Mouse (Mus musculus) embryonic stem cell, embryonic (primary cell): ENCODE data around the gene Pacs1.

ENCODE experiments used
- CTCF ChIA-PET, 4 experiments: fragments of 300-600 bp in 2 of 4; fragments of 350-600 bp in 2 of 4; sonication (Branson Sonifier 250); formaldehyde crosslinking; loops; one replicate each; lab custom pipeline; 2022; ENCODE audit warnings: inconsistent platforms in 2 of 4; lab: Charles Lee
- POLR2A ChIA-PET, 4 experiments: fragments of 300-600 bp in 2 of 4; fragments of 350-600 bp in 2 of 4; sonication (Branson Sonifier 250); formaldehyde crosslinking; loops; one replicate each; lab custom pipeline; 2022; ENCODE audit warnings: antibody characterized with exemption in 4 of 4, inconsistent platforms in 1 of 4; lab: Charles Lee

Pacs1 gene

DNA sequence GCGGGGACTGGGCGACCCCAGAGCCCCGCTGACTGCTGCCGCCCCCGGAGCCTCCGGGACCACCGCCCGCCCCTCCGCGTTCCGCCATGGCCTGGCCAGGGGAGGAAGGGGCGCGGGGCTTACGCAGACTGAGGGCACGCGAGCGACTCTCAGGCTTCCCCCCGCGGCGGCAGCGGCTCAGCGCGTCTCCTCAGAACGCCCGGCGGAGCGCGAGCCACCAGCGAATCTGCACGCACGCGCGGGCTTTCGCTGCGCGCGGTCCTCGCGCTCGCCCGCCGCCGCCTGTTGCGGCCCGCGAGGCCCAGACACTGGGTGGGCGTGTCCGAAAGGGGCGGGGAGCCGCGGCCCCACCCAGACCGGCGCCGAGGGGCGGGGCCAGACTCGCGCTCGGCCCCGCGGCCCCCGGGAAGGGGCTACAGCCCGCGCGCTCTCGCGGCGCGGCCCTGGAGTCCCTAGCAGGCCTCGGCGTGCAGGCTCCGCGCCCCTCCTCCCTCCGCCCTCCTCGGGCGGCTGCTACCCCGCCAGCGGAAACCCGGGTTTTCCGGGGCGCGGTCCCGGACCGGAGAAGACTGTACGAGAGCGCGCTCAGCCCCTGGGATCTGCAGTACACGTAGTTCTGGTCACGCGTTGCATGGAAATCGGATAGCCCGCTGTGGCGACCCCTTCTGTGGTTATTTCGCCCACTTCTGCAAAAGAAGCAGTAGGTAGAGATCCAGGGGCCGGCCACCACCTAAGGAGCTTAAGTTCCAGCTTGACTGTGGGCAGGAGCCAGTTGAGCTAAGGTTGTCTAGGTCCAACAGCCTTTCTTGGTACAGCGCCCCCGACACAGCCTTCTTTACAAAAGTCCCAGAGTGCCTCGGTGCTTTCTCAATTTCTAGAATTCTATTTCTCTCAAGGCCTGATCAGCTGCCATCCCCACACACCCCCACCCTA lies at the start of gene Pacs1:
Gene Pacs1, minus strand, starts transcription at position 319 of the 933 bp plus-strand sequence.
- CTCF ChIA-PET = interaction anchor here in 3 of 4 experiments (0.6 to 1.1 kb wide), 6 partner anchors 22 to 270 kb away, joined by 3 read pairs; partner anchors contain the start of gene Sf3b2 (in 2 of the 3)
- POLR2A ChIA-PET = interaction anchor here (0.6 to 6.1 kb wide), 33 partner anchors 9 to 573 kb away, joined by 3 to 36 read pairs (median 3); partner anchors contain the start of genes Sf3b2 (in 4 of the 4), Drap1 (in 2 of the 4), AI837181 (in 1 of the 4) and Banf1 (in 1 of the 4)

DNA sequence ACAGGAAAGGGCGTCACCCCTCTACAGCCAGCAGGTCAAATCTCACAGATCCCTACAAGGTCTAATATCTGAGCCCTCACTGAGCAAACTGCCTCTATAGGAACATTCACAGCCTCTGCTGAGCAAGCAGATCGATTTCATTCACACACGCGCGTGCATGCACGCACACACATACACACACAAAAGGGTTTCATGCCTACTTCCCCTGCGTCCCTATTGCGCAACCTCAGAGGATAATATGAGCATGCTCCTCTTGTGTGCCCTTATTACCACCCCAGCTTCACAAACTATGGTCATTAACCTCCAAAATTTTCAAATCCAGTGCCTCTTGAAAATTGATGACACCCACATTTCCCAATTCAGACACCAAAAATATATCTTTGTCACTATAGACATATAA lies 40.3 kb upstream of the Pacs1 start:
- POLR2A ChIA-PET = interaction anchor here in 3 of 4 experiments (0.9 to 1.8 kb wide), 3 partner anchors 11 to 18 kb away, joined by 3 to 5 read pairs (median 3); partner anchors contain the start of gene Sf3b2 (in 2 of the 3)

DNA sequence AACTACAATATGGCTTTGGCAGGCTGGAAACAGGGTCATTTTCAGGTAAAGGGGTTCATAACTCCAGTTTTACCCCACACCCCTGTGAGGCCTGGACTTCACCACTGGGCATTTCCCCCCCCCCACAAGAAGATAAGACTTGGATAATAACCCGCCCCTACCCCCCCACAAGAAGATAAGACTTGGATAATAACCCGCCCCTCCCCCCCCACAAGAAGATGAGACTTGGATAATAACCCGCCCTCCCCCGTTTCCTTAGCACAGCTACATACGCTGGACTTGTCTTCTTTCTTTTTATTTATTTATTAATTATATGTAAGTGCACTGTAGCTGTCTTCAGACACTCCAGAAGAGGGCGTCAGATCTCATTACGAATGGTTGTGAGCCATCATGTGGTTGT lies 36.1 kb upstream of the Pacs1 start:
- ChIA-PET CTCF (interaction anchor here in 3 of 4 experiments (0.6 to 2.2 kb wide), 7 partner anchors 29 to 309 kb away, joined by 3 to 10 read pairs (median 3); partner anchors contain the start of genes Cst6 (in 1 of the 3) and Tsga10ip (in 1 of the 3)), POLR2A (interaction anchor here in 3 of 4 experiments (0.7 to 4.4 kb wide), 5 partner anchors 13 to 487 kb away, joined by 3 to 55 read pairs (median 4); partner anchors contain the start of genes Sf3b2 (in 2 of the 3) and Gal3st3 (in 1 of the 3))

More for the DNA sequence above, 40.3 kb upstream of the Pacs1 start:
- CTCF ChIA-PET = interaction anchor here in 2 of 4 experiments (0.6 to 1.0 kb wide), 2 partner anchors 18 to 261 kb away, joined by 3 read pairs; partner anchors contain the start of gene Sf3b2 (in 1 of the 2)

DNA sequence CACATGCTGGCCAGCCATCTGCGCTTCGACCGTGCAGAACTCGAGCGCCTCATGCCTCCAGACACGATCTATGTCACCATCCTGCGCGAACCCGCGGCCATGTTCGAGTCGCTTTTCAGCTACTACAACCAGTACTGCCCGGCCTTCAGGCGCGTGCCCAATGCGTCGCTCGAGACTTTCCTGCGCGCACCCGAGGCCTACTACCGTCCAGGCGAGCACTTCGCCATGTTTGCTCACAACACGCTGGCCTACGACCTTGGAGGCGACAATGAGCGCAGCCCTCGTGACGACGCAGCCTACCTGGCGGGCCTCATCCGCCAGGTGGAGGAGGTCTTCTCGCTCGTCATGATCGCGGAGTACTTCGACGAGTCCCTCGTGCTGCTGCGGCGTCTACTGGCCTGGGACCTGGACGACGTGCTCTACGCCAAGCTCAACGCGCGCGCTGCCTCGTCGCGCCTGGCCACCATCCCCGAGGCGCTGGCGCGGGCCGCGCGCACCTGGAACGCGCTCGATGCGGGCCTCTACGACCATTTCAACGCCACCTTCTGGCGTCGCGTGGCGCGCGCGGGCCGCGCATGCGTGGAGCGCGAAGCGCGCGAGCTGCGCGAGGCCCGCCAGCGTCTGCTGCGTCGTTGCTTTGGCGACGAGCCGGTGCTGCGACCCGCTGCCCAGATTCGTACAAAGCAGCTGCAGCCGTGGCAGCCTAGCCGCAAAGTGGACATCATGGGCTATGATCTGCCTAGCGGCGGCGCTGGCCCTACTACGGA lies 34.2 kb upstream of the Pacs1 start:
- ChIA-PET CTCF (interaction anchor here (0.5 to 2.2 kb wide), 20 partner anchors 9 to 582 kb away, joined by 3 to 14 read pairs (median 5); partner anchors contain the start of genes Sf3b2 (in 3 of the 4), Gal3st3 (in 2 of the 4), Banf1 (in 1 of the 4) and Cst6 (in 1 of the 4)), POLR2A (interaction anchor here (0.8 to 4.4 kb wide), 32 partner anchors 9 to 204 kb away, joined by 3 to 55 read pairs (median 4); partner anchors contain the start of genes Sf3b2 (in 4 of the 4), AI837181 (in 2 of the 4), Drap1 (in 2 of the 4) and Gal3st3 (in 2 of the 4))

DNA sequence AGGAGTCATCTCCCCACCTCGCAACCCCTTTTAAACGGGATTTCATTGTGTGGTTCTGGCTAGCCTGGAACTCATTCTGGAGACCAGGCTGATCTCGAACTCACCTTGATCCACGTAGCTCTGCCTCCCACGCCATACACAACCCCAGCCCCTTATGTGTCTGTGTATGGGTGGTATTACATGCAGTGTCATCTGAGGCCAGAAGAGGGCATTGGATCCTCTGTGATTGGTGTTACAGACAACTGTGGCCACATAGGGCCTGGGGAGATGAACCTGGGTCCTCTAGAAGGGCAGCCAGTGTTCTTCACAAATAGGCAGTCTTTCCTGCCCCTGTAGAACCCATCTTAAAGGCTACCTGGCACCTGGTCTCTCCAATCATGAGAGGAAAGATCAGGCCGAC lies 33.4 kb upstream of the Pacs1 start:
- ChIA-PET CTCF (interaction anchor here (0.5 to 2.2 kb wide), 19 partner anchors 8 to 789 kb away, joined by 3 to 14 read pairs (median 4); partner anchors contain the start of genes Sf3b2 (in 3 of the 4), Banf1 (in 1 of the 4), Cst6 (in 1 of the 4) and Eif1ad (in 1 of the 4)), POLR2A (interaction anchor here in 3 of 4 experiments (0.7 to 4.4 kb wide), 22 partner anchors 8 to 204 kb away, joined by 3 to 55 read pairs (median 4); partner anchors contain the start of genes Gal3st3 (in 3 of the 3), Sf3b2 (in 3 of the 3), AI837181 (in 2 of the 3) and Drap1 (in 2 of the 3))

DNA sequence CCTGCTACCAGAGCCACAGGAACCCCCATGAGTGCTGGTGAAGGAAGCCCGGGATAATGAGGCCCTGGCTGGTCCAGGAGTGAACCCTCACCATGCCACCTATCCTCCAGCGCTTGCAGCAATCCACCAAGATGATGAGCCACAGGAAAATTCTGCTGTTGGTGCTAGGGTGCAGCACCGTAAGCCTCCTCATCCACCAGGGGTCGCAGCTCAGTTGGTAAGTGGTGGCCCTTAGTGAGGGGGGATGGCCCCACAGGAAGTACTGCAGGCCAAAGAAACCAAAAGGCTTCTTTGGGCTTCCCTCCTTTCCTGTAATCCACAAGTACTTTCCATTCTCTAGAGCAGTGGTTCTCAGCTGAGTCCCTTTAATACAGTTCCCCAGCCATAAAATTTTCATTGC lies 29.5 kb upstream of the Pacs1 start:
- CTCF ChIA-PET = interaction anchor here in 3 of 4 experiments (0.5 to 1.9 kb wide), 16 partner anchors 8 to 484 kb away, joined by 3 to 8 read pairs (median 3); partner anchors contain the start of gene Cst6 (in 1 of the 3)
- POLR2A ChIA-PET = interaction anchor here in 2 of 4 experiments (1.0 to 1.4 kb wide), 4 partner anchors 9 to 154 kb away, joined by 3 to 5 read pairs (median 4); partner anchors contain the start of gene Cst6 (in 1 of the 2)

DNA sequence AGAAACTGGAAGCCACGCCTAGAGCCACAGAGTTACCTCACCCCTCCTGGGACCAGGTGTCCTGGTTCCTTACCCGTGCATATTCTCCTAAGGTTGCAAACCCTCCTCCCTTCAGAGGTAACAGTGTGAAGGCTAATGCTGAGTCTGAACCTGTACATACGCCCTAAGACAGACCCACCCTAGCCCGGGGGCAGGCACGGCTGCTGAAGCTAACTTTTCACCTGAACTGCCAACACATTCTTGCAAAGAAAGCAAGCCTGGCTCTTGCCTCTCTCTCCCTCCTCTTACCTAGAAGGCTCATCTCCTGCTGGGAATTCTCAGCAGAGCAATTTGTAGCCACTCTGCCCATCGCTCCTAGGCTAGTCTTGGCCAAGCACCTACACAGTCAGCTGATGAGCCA lies 27.7 kb upstream of the Pacs1 start:
- ChIA-PET CTCF (interaction anchor here in 3 of 4 experiments (0.5 to 1.2 kb wide), 4 partner anchors 38 to 1974 kb away, joined by 3 to 4 read pairs (median 4); partner anchors contain the start of gene Cst6 (in 1 of the 3)), POLR2A (no interaction called here)

DNA sequence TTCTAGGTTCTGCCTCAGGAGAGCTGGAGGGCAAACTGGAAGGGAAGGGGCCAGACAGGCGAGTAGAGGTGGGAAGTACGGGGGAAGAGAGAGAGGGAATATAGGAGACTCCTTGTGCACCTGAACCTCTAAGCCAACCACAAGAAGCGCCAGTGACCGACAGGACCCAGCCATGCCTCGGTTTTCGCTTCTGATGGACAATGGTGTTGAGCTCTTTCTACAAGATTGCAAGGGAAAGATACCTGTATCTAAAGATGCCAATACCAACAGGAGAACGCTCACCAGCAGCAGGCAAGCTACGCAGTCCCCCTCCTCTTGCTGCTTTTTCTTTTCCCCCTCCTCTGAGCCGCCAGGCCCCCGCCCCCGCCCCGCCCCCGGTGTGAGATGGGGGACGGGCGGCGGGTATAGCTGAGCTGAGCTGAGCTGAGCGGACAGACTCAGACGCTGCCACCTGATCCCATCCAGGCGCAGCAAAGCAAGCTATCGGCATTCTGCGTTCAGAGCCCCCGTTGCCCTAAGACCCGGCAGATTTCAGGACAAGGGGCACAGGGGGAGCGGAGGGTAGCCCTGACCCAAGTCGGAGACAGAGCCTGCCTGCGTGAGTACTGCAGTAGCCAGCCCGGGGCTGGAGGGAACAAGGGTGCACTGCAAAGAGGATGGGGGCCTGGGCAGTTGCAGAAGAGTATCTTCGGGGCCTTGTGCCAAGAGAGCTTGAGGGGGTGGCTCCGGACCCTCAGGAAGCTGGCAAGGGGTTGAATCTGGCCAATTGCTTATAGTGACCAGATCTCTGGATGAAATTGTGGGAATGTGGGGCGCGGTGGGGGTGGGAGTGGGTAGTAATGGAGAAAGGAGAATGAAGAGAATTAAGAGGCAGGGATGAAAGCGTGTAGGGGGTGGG lies 25.2 kb upstream of the Pacs1 start, which contains the start of gene Gal3st3:
Gene Gal3st3, plus strand, starts transcription at position 429 of the 898 bp plus-strand sequence.
- ChIA-PET POLR2A (interaction anchor here in 3 of 4 experiments (0.6 to 6.3 kb wide), 30 partner anchors 8 to 366 kb away, joined by 3 to 55 read pairs (median 4); partner anchors contain the start of genes Eif1ad (in 2 of the 3), Banf1 (in 1 of the 3), Ccdc85b (in 1 of the 3) and Cfl1 (in 1 of the 3)), CTCF (interaction anchor here in 3 of 4 experiments (0.5 to 1.8 kb wide), 10 partner anchors 9 to 270 kb away, joined by 3 to 5 read pairs (median 4); partner anchors contain the start of gene Cfl1 (in 1 of the 3))

DNA sequence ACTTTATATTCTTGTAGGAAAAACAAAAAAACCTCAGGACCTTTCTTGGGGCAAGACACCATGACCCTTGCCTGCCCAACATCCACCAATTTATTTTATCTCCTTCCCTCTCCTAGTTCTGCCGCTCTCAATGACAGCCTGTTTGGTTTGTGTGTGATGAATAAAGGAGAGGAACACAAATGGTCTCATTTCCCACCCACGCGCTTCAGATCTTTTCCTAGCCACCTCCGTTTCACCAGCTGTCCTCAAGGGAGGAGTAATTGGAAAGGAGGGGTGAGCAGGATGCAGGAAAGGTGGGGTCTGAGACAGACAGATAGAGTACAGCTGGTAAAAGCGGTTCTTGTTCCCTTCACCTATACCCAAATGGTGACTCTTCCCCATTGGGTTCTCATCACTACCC lies 23.7 kb upstream of the Pacs1 start:
- CTCF ChIA-PET = interaction anchor here in 2 of 4 experiments (0.5 to 2.4 kb wide), 3 partner anchors 10 to 990 kb away, joined by 3 to 14 read pairs (median 9); partner anchors contain the start of gene Grk2 (in 1 of the 2)
- POLR2A ChIA-PET = interaction anchor here (0.6 to 6.3 kb wide), 13 partner anchors 7 to 1002 kb away, joined by 3 to 55 read pairs (median 9); partner anchors contain the start of genes Sart1 (in 2 of the 4), Ccdc85b (in 1 of the 4), Mus81 (in 1 of the 4) and Pacs1 (in 1 of the 4)

DNA sequence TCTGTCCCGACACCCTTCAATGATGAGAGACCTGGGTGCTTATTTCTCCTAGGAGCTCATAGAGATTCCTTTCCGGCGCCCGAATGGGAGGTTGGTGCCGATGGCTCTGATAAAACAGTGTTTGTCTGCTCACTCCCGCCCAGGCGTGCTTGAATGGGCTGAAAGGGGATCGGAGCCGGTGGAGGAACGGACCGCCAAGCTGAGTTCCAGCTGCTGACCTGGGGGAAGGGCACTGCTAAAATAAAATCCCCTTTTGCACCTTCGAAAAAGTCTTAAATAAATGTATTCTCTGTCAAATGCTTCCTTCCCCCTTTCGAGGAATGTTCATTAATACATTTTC lies 22.8 kb upstream of the Pacs1 start:
- ChIA-PET POLR2A (interaction anchor here (0.5 to 6.3 kb wide), 78 partner anchors 10 to 1198 kb away, joined by 3 to 55 read pairs (median 4); partner anchors contain the start of genes Eif1ad (in 3 of the 4), Pacs1 (in 3 of the 4), Sart1 (in 3 of the 4) and Banf1 (in 2 of the 4)), CTCF (interaction anchor here (0.6 to 2.4 kb wide), 33 partner anchors 8 to 1064 kb away, joined by 3 to 14 read pairs (median 4); partner anchors contain the start of genes Banf1 (in 1 of the 4), Catsper1 (in 1 of the 4), Cst6 (in 1 of the 4) and Eif1ad (in 1 of the 4))

DNA sequence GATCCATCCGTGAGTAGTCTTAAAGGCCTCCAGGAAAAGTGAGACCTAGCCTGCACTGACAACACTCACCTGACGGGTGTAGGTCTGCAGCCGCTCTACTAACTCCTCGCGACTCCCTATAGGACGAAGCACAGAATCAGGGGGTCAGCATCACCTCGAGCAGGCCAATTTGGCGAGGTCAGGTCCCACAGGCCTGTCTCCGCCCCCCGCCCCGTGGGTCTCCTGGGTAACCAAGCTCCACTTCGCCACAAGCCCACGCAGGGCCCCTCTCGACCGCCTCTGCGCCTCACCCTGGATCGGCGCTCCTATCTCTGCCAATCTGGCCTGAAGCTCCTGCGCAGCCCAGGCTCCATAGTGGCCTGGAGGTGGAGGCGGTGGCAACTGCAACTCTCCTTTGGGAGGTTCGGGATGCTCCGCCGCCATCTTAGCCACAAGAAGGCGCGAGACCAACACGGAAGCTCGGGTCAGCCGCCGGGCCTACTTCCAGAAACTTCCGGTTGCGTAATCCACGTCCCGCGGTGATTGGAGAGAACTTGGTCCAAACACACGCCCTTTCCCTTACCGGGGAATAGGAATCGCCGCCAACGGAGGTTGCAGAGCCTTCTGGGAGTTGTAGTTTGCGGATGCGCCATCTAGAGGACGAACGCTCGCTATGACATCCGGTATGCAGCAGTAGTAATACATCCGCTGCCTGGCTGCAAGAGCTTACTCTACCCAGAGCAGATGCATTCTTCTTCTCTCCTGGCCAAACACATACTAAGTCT lies 22.2 kb upstream of the Pacs1 start, which contains the start of gene Sf3b2:
Gene Sf3b2, minus strand, starts transcription at position 484 of the 764 bp plus-strand sequence.
- POLR2A ChIA-PET = interaction anchor here (0.5 to 6.3 kb wide), 93 partner anchors 8 to 1198 kb away, joined by 3 to 55 read pairs (median 4); partner anchors contain the start of genes Eif1ad (in 3 of the 4), Pacs1 (in 3 of the 4), Sart1 (in 3 of the 4) and Banf1 (in 2 of the 4)
- CTCF ChIA-PET = interaction anchor here (0.6 to 2.4 kb wide), 33 partner anchors 9 to 1063 kb away, joined by 3 to 14 read pairs (median 4); partner anchors contain the start of genes Banf1 (in 1 of the 4), Catsper1 (in 1 of the 4), Cst6 (in 1 of the 4) and Eif1ad (in 1 of the 4)

DNA sequence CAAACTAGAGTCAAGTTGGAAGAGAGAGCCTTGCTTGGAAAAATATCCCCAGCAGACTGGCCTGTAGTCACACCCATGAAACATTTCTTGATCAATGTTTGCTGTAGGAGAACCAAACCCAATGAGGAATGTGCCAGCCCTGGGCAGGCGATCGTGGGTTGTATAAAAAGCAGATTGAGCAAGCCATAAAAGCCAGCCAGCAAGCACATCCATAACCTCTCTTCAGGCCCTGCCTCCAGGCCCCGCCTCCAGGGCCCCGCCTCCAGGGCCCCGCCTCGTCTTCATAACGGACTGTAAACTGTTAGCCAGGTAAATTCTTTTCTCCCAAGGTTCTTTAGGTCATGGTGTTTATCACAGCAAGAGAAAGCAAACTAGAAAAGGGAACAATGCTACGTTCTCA lies 5.5 kb upstream of the Pacs1 start:
- CTCF ChIA-PET = no interaction called here
- POLR2A ChIA-PET = interaction anchor here in 2 of 4 experiments (0.8 to 2.1 kb wide), 4 partner anchors 9 to 289 kb away, joined by 3 to 7 read pairs (median 4); partner anchors contain the start of gene Sf3b2 (in 1 of the 2)

DNA sequence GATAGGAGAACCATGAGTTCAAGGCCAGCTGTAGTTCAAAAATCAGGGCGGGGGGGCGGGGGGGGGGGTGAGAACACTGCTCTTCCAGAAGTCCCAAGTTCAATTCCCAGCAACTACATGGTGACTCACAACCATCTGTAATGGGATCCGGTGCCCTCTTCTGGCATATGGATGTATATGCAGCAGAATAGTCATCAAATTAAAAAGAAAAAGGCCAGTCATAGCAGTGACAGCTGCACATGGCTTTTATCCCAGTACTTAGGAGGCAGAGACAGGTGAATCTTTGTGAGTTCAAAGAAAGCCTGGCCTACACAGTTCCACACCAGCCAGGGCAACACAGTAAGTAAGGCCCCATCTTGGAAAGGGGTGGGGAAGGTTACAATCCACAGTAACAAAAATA lies 4.2 kb upstream of the Pacs1 start:
- POLR2A ChIA-PET = interaction anchor here in 3 of 4 experiments (0.6 to 6.1 kb wide), 7 partner anchors 11 to 914 kb away, joined by 3 to 36 read pairs (median 3); partner anchors contain the start of gene Sf3b2 (in 1 of the 3)
- CTCF ChIA-PET = interaction anchor here in 2 of 4 experiments (0.9 to 1.2 kb wide), 3 partner anchors 18 to 72 kb away, joined by 4 to 6 read pairs (median 5); partner anchors contain the start of genes Cst6 (in 1 of the 2) and Sf3b2 (in 1 of the 2)
